Mouse (Mus musculus) heart, embryonic 14.5 days (tissue): Measurements from ENCODE around the gene Tspan8. TPM values are rescaled to one million over a fixed set of nuclear protein-coding genes. Genes with fewer than 3 reads are reported as not detected.

Experiments
- ATAC-seq: fragments of 200-750 bp; cut with Nextera tagmentation; 2 replicates; pipeline ENCODE4 v1.8.0; 2017; ENCODE audit warnings: low read depth, moderate TSS enrichment; ENCODE audit not compliant: insufficient number of reproducible peaks, insufficient read depth, low FRiP score
- H3K27ac ChIP-seq, 2 experiments: fragments of 200-500 bp in 1 of 2; fragments of 300-500 bp in 1 of 2; sonication (generic) in 1 of 2; replicated peaks in 1 of 2; 2 replicates each; pipeline ENCODE4 v1.5.1; 2012 to 2014; ENCODE audit warnings: low read depth in 2 of 2, low read length in 2 of 2, control low read depth in 1 of 2, mild to moderate bottlenecking in 1 of 2, mixed read lengths in 1 of 2; ENCODE audit not compliant: control insufficient read depth in 1 of 2, insufficient read depth in 1 of 2
- H3K27me3 ChIP-seq: fragments of 300-500 bp; sonication (generic); 2 replicates; pipeline ENCODE4 v1.6.1; 2014; ENCODE audit warnings: mild to moderate bottlenecking, low read length, control low read depth; ENCODE audit not compliant: control insufficient read depth, insufficient read depth
- H3K36me3 ChIP-seq: fragments of 300-500 bp; sonication (generic); 2 replicates; pipeline ENCODE4 v1.6.1; 2014; ENCODE audit warnings: mild to moderate bottlenecking, control low read depth, low read length, mixed read lengths; ENCODE audit not compliant: control insufficient read depth, insufficient read depth
- H3K4me1 ChIP-seq, 2 experiments: fragments of 200-500 bp in 1 of 2; fragments of 300-500 bp in 1 of 2; sonication (generic) in 1 of 2; 2 replicates each; pipeline ENCODE4 v1.6.1; 2012 to 2014; ENCODE audit warnings: low read length in 2 of 2, control low read depth in 1 of 2, mixed read lengths in 1 of 2; ENCODE audit not compliant: control insufficient read depth in 2 of 2, insufficient read depth in 2 of 2
- H3K4me2 ChIP-seq: fragments of 300-500 bp; sonication (generic); 2 replicates; pipeline ENCODE4 v1.6.1; 2014; ENCODE audit warnings: mild to moderate bottlenecking, low read length
- H3K4me3 ChIP-seq, 2 experiments: fragments of 200-500 bp in 1 of 2; fragments of 300-500 bp in 1 of 2; sonication (generic) in 1 of 2; 2 replicates each; pipeline ENCODE4 v1.5.1; 2012 to 2014; ENCODE audit warnings: low read length in 2 of 2, mild to moderate bottlenecking in 2 of 2, control low read depth in 1 of 2, low read depth in 1 of 2, moderate library complexity in 1 of 2; ENCODE audit not compliant: control insufficient read depth in 1 of 2, insufficient read depth in 1 of 2
- H3K9ac ChIP-seq: fragments of 300-500 bp; sonication (generic); 2 replicates; pipeline ENCODE4 v1.6.1; 2014; ENCODE audit warnings: mild to moderate bottlenecking, low read length
- H3K9me3 ChIP-seq: fragments of 300-500 bp; sonication (generic); 2 replicates; pipeline ENCODE4 v1.6.1; 2016; ENCODE audit warnings: low read length, control low read depth; ENCODE audit not compliant: control insufficient read depth
- WGBS: fragments of 180-500 bp; shearing (Covaris S2); extraction: QIAGEN DNeasy Blood & Tissue Kit; methylation state at CpG from one replicate; pipeline ENCODE4 v1.1.7; 2014; 5-methylcytosine and 5-hydroxymethylcytosine counted together
- polyA plus RNA-seq: library from polyadenylated mRNA; unstranded; fragments of >200 nt; fragmentation: Nextera tagmentation; extraction: Ambion mirVana; gene quantifications from 2 replicates; pipeline ENCODE4 v1.2.1, GENCODE M21; 2014

The Tspan8 gene
- polyA plus RNA-seq, 1 experiment from 2014 or later, result 1.9 TPM

DNA sequence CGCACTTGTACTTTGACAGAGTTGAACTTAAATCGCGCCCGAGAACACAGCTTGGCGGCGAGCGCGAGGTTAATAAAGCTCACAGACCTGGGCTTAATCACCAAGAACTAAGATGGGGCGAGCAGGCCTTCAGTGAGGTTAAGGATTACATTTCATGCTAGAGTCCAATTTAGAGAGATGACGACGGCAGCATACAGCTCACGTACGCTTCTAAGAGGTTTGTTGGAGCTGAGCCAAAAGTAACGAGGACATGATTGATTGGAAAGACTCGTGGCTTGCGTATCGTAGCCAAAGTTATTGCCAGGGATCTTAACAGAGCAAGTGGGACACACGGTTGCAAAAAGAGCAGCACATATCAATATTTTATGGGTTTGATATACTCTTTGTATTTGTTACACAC is 30.3 kb downstream of the Tspan8 start:
- ATAC-seq, result no peak
- Histone ChIP-seq H3K27me3 (no peaks in the 10 kb centered on the region), H3K4me2 (0 out of 2 replicates have a peak overlapping the region, but pooled peaks have one; percentile 14), H3K27ac (no peak overlapping the region), H3K36me3 (no peaks in the 10 kb centered on the region), H3K9me3 (no peaks in the 10 kb centered on the region), H3K9ac (no peak overlapping the region), H3K4me3 (no peak overlapping the region), H3K4me1 (0 out of 4 replicates have a peak, but pooled peaks cover 0 to 2% of the 10 kb centered on the region in 2 experiments)
- WGBS, result 47% methylated on average over 18 of the region's 18 CpGs

DNA sequence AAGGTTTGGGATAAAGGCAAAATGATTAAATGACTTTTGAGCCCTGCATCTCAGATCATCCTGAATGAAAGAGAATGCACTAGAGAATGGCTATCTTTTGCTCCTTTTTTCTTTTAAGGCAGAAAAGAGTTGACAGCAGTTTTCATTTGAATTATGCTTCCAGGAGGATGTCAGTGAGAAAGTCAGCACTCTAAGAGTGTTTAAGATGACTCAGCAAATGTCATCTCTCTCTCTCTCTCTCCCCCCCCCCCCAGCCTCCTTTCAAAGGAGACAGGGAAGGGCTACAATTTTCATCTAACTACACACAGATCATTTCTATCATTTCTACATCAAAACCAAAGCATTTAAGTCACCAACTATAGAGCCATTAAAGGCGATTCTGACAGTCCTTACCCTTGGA is 31.9 kb downstream of the Tspan8 start:
- no peak for ATAC-seq
- H3K4me3 ChIP-seq, result no peak overlapping the region
- 78% methylated on average over 1 of the region's 1 CpGs for WGBS
- H3K27me3 ChIP-seq, result no peaks in the 10 kb centered on the region
- H3K27ac ChIP-seq, result no peak overlapping the region
- H3K9ac ChIP-seq, result no peak overlapping the region
- H3K4me1 ChIP-seq, result 0 out of 4 replicates have a peak, but pooled peaks cover 0 to 2% of the 10 kb centered on the region in 2 experiments
- no peaks in the 10 kb centered on the region for H3K9me3 ChIP-seq
- no peak overlapping the region for H3K4me2 ChIP-seq
- H3K36me3 ChIP-seq, result no peaks in the 10 kb centered on the region

DNA sequence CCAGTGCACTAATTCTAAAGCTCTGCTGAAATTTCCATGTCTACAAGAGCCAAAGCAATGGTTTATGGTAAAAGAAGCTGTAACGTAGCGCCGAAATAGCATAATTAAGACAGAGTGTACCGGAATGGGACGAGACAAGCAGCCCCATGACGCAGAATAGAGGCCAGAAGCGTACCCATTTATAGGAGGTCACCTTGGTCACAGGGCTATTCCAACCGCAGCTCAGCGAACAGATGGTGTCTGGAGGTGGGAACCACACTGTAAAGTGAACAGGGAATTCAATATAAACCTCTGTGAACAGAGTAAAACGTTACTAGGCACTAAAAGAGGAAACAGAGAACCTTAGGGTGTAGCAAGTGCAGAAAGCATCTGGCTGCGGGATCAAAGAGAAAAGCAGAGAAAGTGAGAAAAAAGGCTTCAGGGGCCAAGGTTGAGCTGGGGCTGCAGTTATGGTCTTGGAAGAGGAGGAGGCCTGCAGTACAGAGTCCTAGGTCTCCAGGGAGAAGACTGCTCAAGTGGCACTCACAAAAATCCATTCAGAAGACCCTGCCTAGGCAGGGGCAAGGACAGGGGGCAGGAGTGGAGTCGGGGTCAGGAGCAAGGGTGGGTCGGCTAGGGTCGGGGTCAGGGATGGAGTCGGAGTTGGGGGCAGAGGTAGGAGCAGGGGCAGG is 43.7 kb downstream of the Tspan8 start:
- Histone ChIP-seq H3K9ac (no peak overlapping the region), H3K4me2 (no peak overlapping the region), H3K4me1 (no peaks in the 10 kb centered on the region), H3K27ac (no peak overlapping the region), H3K9me3 (no peaks in the 10 kb centered on the region), H3K36me3 (no peaks in the 10 kb centered on the region), H3K27me3 (no peaks in the 10 kb centered on the region), H3K4me3 (no peak overlapping the region)
- WGBS, result 77% methylated on average over 13 of the region's 15 CpGs
- no peak for ATAC-seq

DNA sequence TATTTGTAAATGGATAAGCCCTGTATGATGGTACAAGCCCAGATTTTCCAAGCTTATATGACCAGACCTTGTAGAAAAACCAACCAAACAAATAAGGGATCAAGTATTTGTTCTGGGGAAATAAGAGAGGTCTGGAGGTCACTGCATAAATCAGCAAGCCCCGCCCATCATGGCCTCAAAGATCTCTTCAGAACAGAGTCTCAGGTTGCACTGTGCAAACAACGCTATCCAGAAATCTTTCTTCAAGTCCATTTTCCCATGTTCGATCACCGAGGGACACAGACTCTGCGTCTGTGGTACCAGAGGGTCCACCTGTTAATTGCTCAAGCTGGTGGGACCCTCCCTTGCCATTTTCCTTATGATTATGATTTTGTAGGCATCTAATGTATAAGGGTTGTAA is 45.3 kb downstream of the Tspan8 start:
- H3K4me2 ChIP-seq, result no peak overlapping the region
- no peak overlapping the region for H3K9ac ChIP-seq
- ATAC-seq, result no peak
- no peaks in the 10 kb centered on the region for H3K27me3 ChIP-seq
- no peaks in the 10 kb centered on the region for H3K36me3 ChIP-seq
- H3K4me1 ChIP-seq, result no peaks in the 10 kb centered on the region
- no peak overlapping the region for H3K27ac ChIP-seq
- H3K9me3 ChIP-seq, result no peaks in the 10 kb centered on the region
- no peak overlapping the region for H3K4me3 ChIP-seq
- WGBS, result 66% methylated on average over 5 of the region's 5 CpGs

DNA sequence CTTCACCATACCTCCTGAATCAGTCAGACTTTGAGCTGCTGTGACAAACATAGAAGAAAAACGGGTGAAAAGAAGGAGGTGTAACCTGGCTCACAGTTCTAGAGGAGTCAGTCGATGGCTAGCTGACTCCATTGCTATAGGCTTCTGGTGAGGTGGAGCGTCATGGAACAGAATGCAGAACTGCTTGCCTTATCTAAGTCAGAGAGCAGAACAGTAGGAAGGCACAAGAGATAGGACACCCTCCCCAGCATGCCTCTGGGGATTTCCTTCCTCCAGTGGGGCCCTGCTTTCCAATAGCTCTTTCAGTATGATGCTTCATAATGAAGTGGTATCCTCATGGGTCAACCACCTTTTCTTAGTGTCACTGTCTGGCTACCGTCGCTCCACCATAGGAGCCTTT is 66.1 kb downstream of the Tspan8 start:
- Histone ChIP-seq H3K4me2 (no peak overlapping the region), H3K9ac (no peak overlapping the region), H3K27ac (no peak overlapping the region), H3K4me1 (no peaks in the 10 kb centered on the region), H3K27me3 (no peaks in the 10 kb centered on the region), H3K9me3 (no peaks in the 10 kb centered on the region), H3K4me3 (no peak overlapping the region), H3K36me3 (no peaks in the 10 kb centered on the region)
- WGBS, result 80% methylated on average over 5 of the region's 5 CpGs
- no peak for ATAC-seq

DNA sequence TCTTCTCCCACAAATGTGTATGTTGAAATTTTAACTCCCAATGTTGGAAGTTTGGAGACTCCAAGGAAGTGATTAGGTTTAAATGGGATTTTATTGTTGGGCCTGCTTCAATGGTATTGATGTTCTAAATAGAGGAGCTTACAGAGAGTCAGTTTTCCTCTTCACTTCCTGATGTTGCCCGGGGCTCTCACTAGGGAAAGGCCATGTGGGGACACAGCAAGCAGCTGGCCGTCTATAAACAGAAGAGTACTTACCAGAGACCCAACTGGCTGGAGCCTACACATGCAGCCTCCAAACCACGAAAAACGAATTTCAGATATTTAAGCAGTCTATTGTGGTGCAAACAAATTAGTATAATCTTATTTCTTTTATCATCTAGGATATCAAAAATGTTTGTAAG is 75.3 kb downstream of the Tspan8 start:
- Histone ChIP-seq H3K4me3 (no peak overlapping the region), H3K4me1 (no peaks in the 10 kb centered on the region), H3K36me3 (no peaks in the 10 kb centered on the region), H3K9me3 (no peaks in the 10 kb centered on the region), H3K4me2 (no peak overlapping the region), H3K27ac (no peak overlapping the region), H3K9ac (no peak overlapping the region), H3K27me3 (no peaks in the 10 kb centered on the region)
- WGBS, result 70% methylated on average over 4 of the region's 4 CpGs
- no peak for ATAC-seq

DNA sequence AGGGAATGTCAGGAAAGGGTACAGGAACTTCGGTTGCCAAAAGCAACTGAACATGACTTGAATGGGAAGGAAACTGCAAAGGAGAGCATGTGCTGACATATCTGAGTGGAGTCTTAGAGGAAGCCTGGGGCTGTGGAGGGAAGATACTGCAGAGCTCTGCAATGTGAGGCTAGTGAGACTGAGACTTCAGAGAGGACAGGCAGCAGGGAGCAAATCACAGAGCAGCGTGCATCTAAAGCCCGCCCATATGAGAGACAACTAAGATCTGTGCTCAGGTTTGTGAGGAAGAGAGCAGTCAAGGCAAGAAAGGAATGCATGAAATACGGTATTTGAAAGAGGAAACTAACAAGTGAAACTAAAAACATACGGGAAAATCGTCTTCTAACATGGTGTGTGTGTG is 76.3 kb downstream of the Tspan8 start:
- Histone ChIP-seq H3K36me3 (no peaks in the 10 kb centered on the region), H3K27ac (no peak overlapping the region), H3K9me3 (no peaks in the 10 kb centered on the region), H3K4me3 (no peak overlapping the region), H3K4me2 (no peak overlapping the region), H3K4me1 (no peaks in the 10 kb centered on the region), H3K9ac (no peak overlapping the region), H3K27me3 (no peaks in the 10 kb centered on the region)
- WGBS, result 51% methylated on average over 6 of the region's 6 CpGs
- ATAC-seq, result no peak; the same call in 1 of the 2 replicates

DNA sequence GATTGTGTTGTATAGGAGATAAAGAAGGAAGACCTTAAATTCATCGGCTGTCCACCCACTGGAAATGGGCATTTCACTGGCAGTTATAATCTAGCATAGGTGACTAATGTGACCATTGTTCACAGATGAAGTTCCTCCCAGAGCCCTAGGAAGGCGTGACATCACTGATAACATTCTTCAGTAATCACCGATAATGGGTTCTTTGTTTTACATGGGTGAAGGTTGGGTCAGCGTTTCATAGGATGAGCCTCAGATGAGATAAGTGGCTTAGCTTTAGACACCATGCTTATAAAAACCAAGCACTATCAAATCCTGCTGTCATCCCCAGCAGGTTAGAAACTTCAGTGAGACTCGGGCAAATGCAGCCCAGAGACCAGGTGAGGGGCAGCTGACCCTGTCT is 77.4 kb downstream of the Tspan8 start:
- Histone ChIP-seq H3K4me3 (no peak overlapping the region), H3K27me3 (no peaks in the 10 kb centered on the region), H3K27ac (no peak overlapping the region), H3K4me2 (no peak overlapping the region), H3K36me3 (no peaks in the 10 kb centered on the region), H3K9ac (no peak overlapping the region), H3K9me3 (no peaks in the 10 kb centered on the region), H3K4me1 (no peaks in the 10 kb centered on the region)
- no peak for ATAC-seq
- WGBS, result 36% methylated on average over 5 of the region's 5 CpGs
